Mouse (Mus musculus) limb, embryonic 14.5 days (tissue): Measurements from ENCODE around the gene Tprkb. TPM values are rescaled to one million over a fixed set of nuclear protein-coding genes. Genes with fewer than 3 reads are reported as not detected.
"Not testable (repeated sequence)": the region's sequence is repeated elsewhere in the genome, so short reads cannot be mapped to it uniquely, and the experiment has no call there.

Experiments used
- ATAC-seq: fragments of 200-750 bp; cut with Nextera tagmentation; 2 replicates; pipeline ENCODE4 v1.8.0; 2017; ENCODE audit warnings: low read depth, moderate number of reproducible peaks, moderate TSS enrichment; ENCODE audit not compliant: low FRiP score
- DNase-seq: peaks from one replicate; pipeline ENCODE4 v3.0.0-alpha.2; 2015; ENCODE audit warnings: low spot score
- H3K27ac ChIP-seq: fragments of 300-500 bp; sonication (generic); replicated peaks from 2 replicates; pipeline ENCODE4 v1.5.1; 2014; ENCODE audit warnings: low read depth, mild to moderate bottlenecking, low read length, moderate library complexity, mixed read lengths
- H3K27me3 ChIP-seq: fragments of 300-500 bp; sonication (generic); 2 replicates; pipeline ENCODE4 v1.6.1; 2014; ENCODE audit warnings: low read length, mixed read lengths; ENCODE audit not compliant: control insufficient read depth, insufficient read depth
- H3K36me3 ChIP-seq: fragments of 300-500 bp; sonication (generic); 2 replicates; pipeline ENCODE4 v1.6.1; 2014; ENCODE audit warnings: mild to moderate bottlenecking, low read length, moderate library complexity, mixed read lengths; ENCODE audit not compliant: control insufficient read depth, insufficient read depth
- H3K4me1 ChIP-seq: fragments of 300-500 bp; sonication (generic); 2 replicates; pipeline ENCODE4 v1.6.1; 2014; ENCODE audit warnings: antibody characterized with exemption, low read length, mixed read lengths; ENCODE audit not compliant: control insufficient read depth, insufficient read depth
- H3K4me2 ChIP-seq: fragments of 300-500 bp; sonication (generic); replicated peaks from 2 replicates; pipeline ENCODE4 v1.6.1; 2014; ENCODE audit warnings: low read depth, mild to moderate bottlenecking, low read length, moderate library complexity; ENCODE audit not compliant: severe bottlenecking
- H3K4me3 ChIP-seq: fragments of 300-500 bp; sonication (generic); replicated peaks from 2 replicates; pipeline ENCODE4 v1.5.1; 2014; ENCODE audit warnings: low read length
- H3K9ac ChIP-seq: fragments of 300-500 bp; sonication (generic); 2 replicates; pipeline ENCODE4 v1.6.1; 2014; ENCODE audit warnings: mild to moderate bottlenecking, low read depth, low read length, moderate library complexity; ENCODE audit not compliant: severe bottlenecking
- H3K9me3 ChIP-seq: fragments of 300-500 bp; sonication (generic); 2 replicates; pipeline ENCODE4 v1.6.1; 2016; ENCODE audit warnings: low read length; ENCODE audit not compliant: control insufficient read depth
- POLR2A ChIP-seq: fragments of 200-500 bp; IDR thresholded peaks from 2 replicates; pipeline ENCODE4 v1.8.0; 2012; ENCODE audit warnings: inconsistent platforms, mild to moderate bottlenecking, moderate library complexity, borderline replicate concordance; ENCODE audit not compliant: insufficient read depth, insufficient read length; ENCODE audit errors: extremely low read depth
- WGBS: fragments of 180-500 bp; shearing (Covaris S2); extraction: QIAGEN DNeasy Blood & Tissue Kit; methylation state at CpG from one replicate; pipeline ENCODE4 v1.1.7; 2014; 5-methylcytosine and 5-hydroxymethylcytosine counted together
- polyA plus RNA-seq, 2 experiments: library from polyadenylated mRNA; depleted of rRNA in 1 of 2; stranded (reverse) in 1 of 2; unstranded in 1 of 2; fragments of >200 nt; fragmentation: Nextera tagmentation in 1 of 2; extraction: Ambion mirVana in 1 of 2; gene quantifications; 2 replicates each; pipeline versions ENCODE4 v1.2.1 to v1.2.3; 2012 to 2014

The Tprkb gene
- polyA plus RNA-seq, 2 experiments = 25.8 to 30.1 TPM

DNA sequence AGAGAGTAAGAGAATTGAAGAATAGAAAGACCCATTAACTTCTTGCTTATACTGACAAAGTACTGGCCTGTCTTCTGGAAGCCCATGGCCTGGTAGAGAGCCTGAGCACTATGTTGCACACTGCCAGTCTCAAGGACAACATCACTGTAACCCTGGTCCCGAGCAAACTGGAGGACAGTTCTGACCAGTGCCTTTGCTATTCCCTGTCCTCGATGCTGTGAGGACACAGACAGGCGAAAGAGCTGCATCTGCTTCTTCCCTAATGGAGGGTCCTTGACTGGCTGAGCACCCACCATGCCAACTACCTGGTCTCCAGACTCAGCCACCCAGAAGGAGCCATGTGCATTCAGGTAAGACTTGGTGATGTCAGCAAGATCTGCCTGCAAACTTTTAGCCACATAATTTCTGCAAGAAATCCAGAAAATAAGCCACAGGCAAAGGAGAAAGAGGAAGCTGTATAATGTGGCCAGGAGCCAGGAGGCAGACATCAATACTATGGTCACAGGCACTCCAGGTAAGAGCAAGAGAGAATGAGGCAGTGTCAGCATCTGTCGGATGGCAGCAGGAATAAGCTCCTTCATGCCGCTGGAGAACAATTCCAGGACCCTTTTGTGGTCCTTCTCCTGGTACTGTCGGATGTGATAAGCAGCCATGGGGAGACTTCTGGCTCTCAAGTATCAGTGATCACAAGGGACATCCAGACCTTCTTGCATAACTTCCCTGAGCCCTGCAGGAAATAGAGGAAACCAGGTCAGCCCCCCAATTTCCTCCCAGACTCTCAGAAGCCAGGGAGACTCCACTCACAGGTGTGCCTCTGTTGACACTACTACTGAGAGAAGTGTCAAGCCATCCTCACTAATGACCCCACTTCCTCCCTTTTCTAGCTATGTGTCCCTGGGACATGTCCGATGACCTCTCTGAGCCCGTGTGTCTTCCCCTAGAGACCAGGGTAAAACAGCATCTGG is 43.7 kb upstream of the Tprkb start:
- Histone ChIP-seq H3K4me1 (no peaks in the 10 kb centered on the region), H3K9ac (no peak overlapping the region), H3K4me2 (no peak overlapping the region), H3K36me3 (no peaks in the 10 kb centered on the region), H3K27me3 (no peaks in the 10 kb centered on the region), H3K9me3 (no peaks in the 10 kb centered on the region), H3K4me3 (no peak overlapping the region), H3K27ac (no peak overlapping the region)
- no peak for TF ChIP-seq POLR2A
- ATAC-seq (no peak), DNase-seq (no peak)
- WGBS = 77% methylated on average over 8 of the region's 8 CpGs

DNA sequence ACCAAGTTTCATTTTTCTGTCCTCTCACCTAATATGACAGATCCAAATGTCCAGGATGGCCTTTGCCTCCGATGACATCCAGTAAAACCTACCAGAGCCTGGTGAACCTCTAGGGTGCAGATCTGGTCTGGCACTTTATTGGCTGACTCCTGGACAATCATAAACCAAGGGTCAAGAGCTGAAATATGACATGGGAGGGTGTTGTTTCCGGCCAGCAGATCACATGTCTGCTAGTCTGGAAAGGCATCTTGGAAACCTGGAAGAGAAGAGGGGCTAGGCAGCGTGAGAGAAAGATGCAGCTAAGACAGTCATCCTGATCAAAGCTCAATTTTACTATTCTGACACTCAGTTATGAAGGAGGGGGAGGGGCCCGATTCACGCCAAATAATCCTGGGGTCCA is 42.7 kb upstream of the Tprkb start, which contains the start of gene Nat8f2:
Gene Nat8f2 (minus strand): TSS at position 153 of the 400 bp plus-strand sequence.
- ATAC-seq, H3K9me3 ChIP-seq, H3K9ac ChIP-seq, H3K27ac ChIP-seq, H3K4me3 ChIP-seq, H3K27me3 ChIP-seq, H3K36me3 ChIP-seq, DNase-seq, H3K4me2 ChIP-seq, H3K4me1 ChIP-seq: not testable (repeated sequence)
- WGBS = 73% methylated on average over 5 of the region's 5 CpGs

DNA sequence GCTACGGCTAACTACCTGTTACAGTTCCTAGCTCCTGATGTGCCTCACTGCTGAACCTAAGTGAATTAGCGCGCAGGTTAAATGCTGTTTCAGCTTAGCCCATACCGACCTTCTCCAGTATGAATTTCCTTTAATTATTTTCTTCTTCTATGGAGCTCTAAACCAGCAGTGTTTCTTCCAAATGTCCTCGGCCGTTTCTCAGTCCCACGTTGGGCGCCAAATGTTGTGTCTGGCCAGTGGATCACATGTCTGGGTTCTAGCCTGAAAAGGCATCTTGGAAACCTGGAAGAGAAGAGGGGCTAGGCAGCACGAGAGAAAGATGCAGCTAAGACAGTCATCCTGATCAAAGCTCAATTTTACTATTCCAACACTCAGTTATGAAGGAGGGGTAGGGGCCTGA is 28.4 kb upstream of the Tprkb start:
- not testable (repeated sequence) for DNase-seq, ATAC-seq, H3K36me3 ChIP-seq, H3K4me1 ChIP-seq, H3K27me3 ChIP-seq, H3K27ac ChIP-seq, H3K9ac ChIP-seq, H3K4me2 ChIP-seq, H3K4me3 ChIP-seq
- 92% methylated on average over 9 of the region's 9 CpGs for WGBS
- peaks cover 18% of the 10 kb centered on the region for H3K9me3 ChIP-seq

DNA sequence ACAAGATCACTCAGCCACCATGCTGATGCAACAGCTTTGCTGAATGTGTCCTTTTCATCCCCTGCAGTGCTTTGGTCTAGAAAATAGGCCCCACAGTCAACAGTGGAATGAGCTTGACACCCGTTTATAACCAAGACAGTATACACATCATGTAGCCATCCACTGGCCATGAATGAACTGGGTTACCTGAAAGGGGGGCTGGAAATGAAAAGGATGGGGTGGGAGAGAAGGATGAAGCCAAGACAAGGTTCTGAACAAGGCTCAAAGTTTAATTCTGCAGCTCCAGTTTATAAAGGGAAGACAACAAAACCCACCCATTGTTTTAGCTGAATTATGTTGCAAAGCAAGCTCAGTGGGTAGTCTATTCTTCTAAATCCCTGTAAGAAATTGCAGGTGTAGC is 27.4 kb upstream of the Tprkb start:
- peaks cover 18% of the 10 kb centered on the region for H3K9me3 ChIP-seq
- WGBS = 97% methylated on average over 1 of the region's 1 CpGs

DNA sequence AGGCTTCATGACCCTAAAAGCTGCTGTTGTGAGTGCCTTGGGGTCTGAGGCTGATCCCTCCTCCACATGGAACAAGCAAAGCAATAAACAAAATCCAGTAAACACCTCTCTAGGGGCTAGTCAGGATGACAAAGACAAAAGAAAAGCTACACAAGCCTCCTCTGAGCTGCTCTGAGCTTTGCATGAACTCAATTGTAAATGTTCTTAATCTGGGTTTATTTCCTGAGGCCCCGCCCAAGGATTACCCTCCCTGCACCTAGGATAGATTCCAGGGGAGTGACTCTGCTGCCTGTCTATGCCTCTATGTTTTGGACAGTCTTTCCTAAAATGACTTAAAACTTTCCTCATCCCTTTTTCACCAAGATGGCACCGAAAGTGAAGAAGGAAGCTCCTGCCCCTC is 22.7 kb upstream of the Tprkb start:
- WGBS = 93% methylated on average over 2 of the region's 2 CpGs
- Histone ChIP-seq H3K4me1 (no peaks in the 10 kb centered on the region), H3K36me3 (no peaks in the 10 kb centered on the region), H3K9ac (no peak overlapping the region), H3K4me2 (no peak overlapping the region), H3K27me3 (no peaks in the 10 kb centered on the region), H3K27ac (no peak overlapping the region), H3K9me3 (peaks cover 11% of the 10 kb centered on the region; the same call in 1 of the 2 replicates), H3K4me3 (no peak overlapping the region)
- ATAC-seq (no peak), DNase-seq (no peak)
- no peak for TF ChIP-seq POLR2A

More for the DNA sequence above, 27.4 kb upstream of the Tprkb start:
- H3K27ac ChIP-seq = no peak overlapping the region
- H3K9ac ChIP-seq = no peak overlapping the region
- ATAC-seq = no peak
- no peak for DNase-seq
- no peaks in the 10 kb centered on the region for H3K4me1 ChIP-seq
- no peaks in the 10 kb centered on the region for H3K27me3 ChIP-seq
- no peak overlapping the region for H3K4me3 ChIP-seq
- no peak for TF ChIP-seq POLR2A
- no peaks in the 10 kb centered on the region for H3K36me3 ChIP-seq
- H3K4me2 ChIP-seq = no peak overlapping the region

DNA sequence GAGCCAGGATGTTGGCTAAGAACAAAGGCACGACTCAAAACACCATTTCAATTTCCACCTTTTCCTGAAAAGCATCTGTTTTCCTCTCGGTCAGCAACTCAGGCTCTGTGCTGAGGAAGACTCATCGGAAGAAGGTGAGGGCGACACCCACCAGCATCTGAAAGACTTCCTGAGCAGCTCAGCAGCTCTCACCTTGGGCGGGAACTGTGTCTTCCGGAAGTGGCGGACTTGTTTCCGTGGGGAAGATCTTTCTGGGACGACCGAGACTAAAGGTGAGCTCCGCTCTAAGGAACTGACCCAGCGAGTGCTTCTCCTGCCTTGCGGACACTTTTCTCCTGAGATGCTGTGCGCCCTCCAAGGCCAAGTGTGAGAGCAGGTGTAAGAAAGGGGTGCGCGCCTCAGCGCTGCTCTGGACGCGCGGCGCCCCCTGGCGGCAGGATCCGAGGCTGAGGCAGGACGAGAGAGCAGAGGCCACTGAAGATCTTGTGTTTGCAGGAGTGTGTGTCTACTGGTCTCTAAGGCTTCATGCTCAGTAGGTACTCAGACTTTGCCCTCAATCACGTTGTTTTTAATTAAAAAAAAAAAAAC is 16.5 kb upstream of the Tprkb start:
- not testable (repeated sequence) for H3K4me2 ChIP-seq, ATAC-seq, H3K4me3 ChIP-seq, H3K27me3 ChIP-seq, DNase-seq, H3K27ac ChIP-seq, H3K9ac ChIP-seq, H3K36me3 ChIP-seq, H3K4me1 ChIP-seq, H3K9me3 ChIP-seq
- 77% methylated on average over 25 of the region's 25 CpGs for WGBS

DNA sequence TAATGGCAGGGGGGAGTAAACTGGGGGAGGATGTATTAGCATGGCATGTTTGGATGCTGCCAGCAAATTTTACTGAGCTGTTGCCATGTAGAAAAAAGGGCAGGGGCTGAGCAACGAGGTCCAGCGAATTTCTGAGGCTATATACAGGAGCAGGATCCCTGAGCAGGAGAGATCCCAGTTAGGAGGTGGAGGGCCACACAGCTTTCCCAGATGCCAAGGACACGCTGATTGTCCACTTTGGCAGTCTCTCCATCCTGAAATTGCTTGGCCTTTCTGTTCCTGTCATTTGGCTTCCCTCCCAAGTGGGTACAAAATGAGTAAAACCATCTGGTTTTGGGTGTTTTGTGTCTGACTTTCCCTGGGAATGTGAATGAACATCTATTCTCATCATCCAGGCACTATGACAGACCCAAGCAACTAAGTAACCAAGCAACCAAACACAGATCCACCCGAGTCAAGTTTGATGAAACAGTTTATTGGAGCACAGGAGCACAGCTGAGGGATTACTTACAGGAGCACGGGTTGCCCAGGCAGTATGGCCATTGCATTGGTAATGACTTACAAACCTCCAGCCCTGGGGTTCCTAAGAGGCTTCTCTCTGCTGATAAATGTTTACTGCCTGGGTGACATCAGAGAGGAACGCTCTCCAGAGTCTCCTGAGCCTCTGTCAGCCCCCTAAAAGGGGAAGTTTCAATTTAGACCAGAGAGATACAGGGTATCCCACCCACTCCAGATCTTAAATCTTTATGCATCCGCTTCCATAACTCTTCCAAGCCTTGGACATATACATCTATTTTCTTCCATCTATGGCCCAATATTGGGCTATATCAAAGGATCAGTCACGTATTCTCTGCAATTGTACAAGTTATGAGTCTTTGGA is 12.8 kb upstream of the Tprkb start:
- H3K4me1 ChIP-seq, H3K27ac ChIP-seq, DNase-seq, H3K4me2 ChIP-seq, H3K36me3 ChIP-seq, H3K9me3 ChIP-seq, H3K4me3 ChIP-seq, H3K9ac ChIP-seq, H3K27me3 ChIP-seq, ATAC-seq: not testable (repeated sequence)
- WGBS = 72% methylated on average over 6 of the region's 8 CpGs
